Comparison of ENCODE assay signal across 8 mouse cellular contexts in the genomic region with DNA sequence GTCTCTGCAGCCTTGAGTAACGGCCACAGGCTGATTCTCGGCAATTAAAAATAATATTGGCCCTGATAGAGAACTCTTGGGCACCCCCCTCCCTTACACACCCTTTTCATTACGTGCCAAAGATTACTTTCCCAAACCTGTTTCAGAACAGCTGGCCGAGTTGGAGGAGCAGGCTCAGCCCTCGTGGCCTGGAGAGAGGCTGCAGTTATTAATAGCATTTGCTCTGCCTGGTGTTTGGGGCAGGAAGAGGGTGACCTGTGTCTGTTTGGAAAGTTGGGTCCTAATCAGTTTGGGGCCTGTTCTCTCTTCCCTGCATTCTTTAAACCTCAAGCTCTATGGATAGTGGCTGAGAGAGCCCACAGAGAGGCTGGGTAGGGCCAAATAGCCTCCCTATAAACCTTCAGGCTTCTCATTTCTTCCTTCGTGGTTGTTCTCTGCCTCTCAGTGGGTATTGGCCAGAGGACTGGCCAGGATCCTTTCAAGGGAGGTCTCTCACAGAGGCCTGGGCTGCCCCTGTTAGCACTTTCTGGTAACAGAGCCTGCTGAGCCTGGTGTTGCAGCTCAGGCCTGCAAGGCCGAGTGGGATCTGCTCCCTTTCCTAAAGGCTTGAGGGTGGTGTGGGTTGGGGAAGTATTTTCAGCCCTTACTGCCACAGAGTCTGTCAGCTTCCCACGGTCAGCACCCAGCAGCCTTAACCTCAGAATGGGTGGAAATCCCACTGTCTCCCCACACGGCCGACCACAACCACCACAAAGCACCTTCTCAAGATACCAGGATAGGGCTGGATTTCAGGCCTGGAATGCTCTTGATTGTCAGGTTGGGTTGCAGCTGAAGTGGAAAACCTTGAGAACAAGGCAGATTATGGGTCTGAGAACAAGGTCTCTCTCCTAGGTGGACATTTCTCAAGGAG.
A peak's percentile ranks its signal among the peaks of the same experiment; 100 is the strongest.
DNase-seq lines count a peak whose midpoint lies in the region; ATAC-seq and TF ChIP-seq lines count a peak whose summit lies in the region.

No protein-coding gene starts in this region.

- no peak for TF ChIP-seq POLR2A in cortical plate, adult 2 months (IDR thresholded peaks at IDR 0.05; ENCODE audit: extremely low read depth, insufficient read depth, low read length)

- peak overlapping the region; percentile 13 for H3K27ac ChIP-seq in cortical plate, adult 2 months (ENCODE audit: insufficient read depth, low read length)
- H3K27ac ChIP-seq in heart, embryonic 11.5 days (ENCODE audit: low read depth, low read length) = peak overlapping the region; percentile 95
- peak overlapping the region; percentile 85 for H3K27ac ChIP-seq in kidney, postnatal 0 days

- 0 out of 2 replicates have a peak, but pooled peaks have one; percentile 31 for ATAC-seq in heart, embryonic 11.5 days (replicated peaks; ENCODE audit: insufficient number of reproducible peaks, low FRiP score, low TSS enrichment)
- no peak for ATAC-seq in kidney, postnatal 0 days (replicated peaks; ENCODE audit: low FRiP score, low read depth)

- H3K9ac ChIP-seq in heart, embryonic 11.5 days (ENCODE audit: low read depth, low read length) = peak overlapping the region; percentile 17
- H3K9ac ChIP-seq in kidney, postnatal 0 days (ENCODE audit: low read depth, low read length) = 0 out of 2 replicates have a peak overlapping the region, but pooled peaks have one; percentile 35

- peaks cover 3% of the 10 kb centered on the region; the same call in 1 of the 2 replicates for H3K4me1 ChIP-seq in cortical plate, adult 2 months (ENCODE audit: control insufficient read depth, insufficient read depth, low read length)
- H3K4me1 ChIP-seq in heart, embryonic 11.5 days (ENCODE audit: control insufficient read depth, insufficient read depth, low read length) = peaks cover 55% of the 10 kb centered on the region
- peaks cover 24% of the 10 kb centered on the region for H3K4me1 ChIP-seq in kidney, postnatal 0 days (replicated peaks; ENCODE audit: insufficient read depth, low read length)

- DNase-seq in 3T3-L1 (ENCODE audit: low read depth, low spot score) = peak; percentile 34
- peak; percentile 71 for DNase-seq in kidney, postnatal 0 days (ENCODE audit: low spot score)
- peak; percentile 82 for DNase-seq in lung, postnatal 36 days
- DNase-seq in layer of hippocampus, adult 11-12 months (ENCODE audit: low spot score) = no peak
- no peak for DNase-seq in natural killer cell, adult 2 months (ENCODE audit: low spot score in 2 of 2)
- no peak for DNase-seq in thymus, postnatal 25 days

- WGBS in heart, embryonic 11.5 days (ENCODE audit: insufficient replicate concordance) = 27% methylated on average over 10 of the region's 10 CpGs
- 41% methylated on average over 10 of the region's 10 CpGs for WGBS in kidney, postnatal 0 days

- no peaks in the 10 kb centered on the region for H3K9me3 ChIP-seq in heart, embryonic 11.5 days (replicated peaks; ENCODE audit: control insufficient read depth, low read length)
- H3K9me3 ChIP-seq in kidney, postnatal 0 days (replicated peaks; ENCODE audit: low read length) = no peaks in the 10 kb centered on the region

- no peaks in the 10 kb centered on the region for H3K27me3 ChIP-seq in heart, embryonic 11.5 days (ENCODE audit: control insufficient read depth, insufficient read depth, low read length)
- no peaks in the 10 kb centered on the region for H3K27me3 ChIP-seq in kidney, postnatal 0 days (ENCODE audit: insufficient read depth, low read length)

- H3K4me3 ChIP-seq in cortical plate, adult 2 months (ENCODE audit: insufficient read depth, low read length) = no peak overlapping the region
- no peak overlapping the region for H3K4me3 ChIP-seq in heart, embryonic 11.5 days (ENCODE audit: low read depth, low read length)
- H3K4me3 ChIP-seq in kidney, postnatal 0 days (replicated peaks; ENCODE audit: low read depth, low read length) = no peak overlapping the region

- H3K4me2 ChIP-seq in heart, embryonic 11.5 days = no peak overlapping the region
- H3K4me2 ChIP-seq in kidney, postnatal 0 days (ENCODE audit: low read length) = no peak overlapping the region

- no peak for TF ChIP-seq CTCF in cortical plate, adult 2 months (IDR thresholded peaks at IDR 0.05; ENCODE audit: extremely low read depth, insufficient read depth, low read length)
- TF ChIP-seq CTCF in kidney, postnatal 0 days (IDR thresholded peaks at IDR 0.05; ENCODE audit: low read depth) = no peak

- no peaks in the 10 kb centered on the region for H3K36me3 ChIP-seq in heart, embryonic 11.5 days (ENCODE audit: control insufficient read depth, insufficient read depth, low read length)
- H3K36me3 ChIP-seq in kidney, postnatal 0 days (ENCODE audit: insufficient read depth, low read length) = no peaks in the 10 kb centered on the region

Comparison
In these comparisons a context has a peak if more than half of its experiments do, and no peak if none do; other contexts are left out.
1. DNase-seq: peak in 3T3-L1 (single experiment), kidney, postnatal 0 days (single experiment) and lung, postnatal 36 days (single experiment); none in layer of hippocampus, adult 11-12 months (single experiment), natural killer cell, adult 2 months (0 of 2) and thymus, postnatal 25 days (single experiment).
2. H3K27ac ChIP-seq: peak in every context shown above with its lines; median percentile 95 in heart, embryonic 11.5 days; 85 in kidney, postnatal 0 days; 13 in cortical plate, adult 2 months.